Mouse (Mus musculus) ovary, postnatal 10 days (tissue): ENCODE results near the gene Cbx2.

ENCODE experiments used
- DNase-seq: peaks from one replicate; pipeline ENCODE4 v3.0.0; 2022; ENCODE audit warnings: low spot score

Gene Cbx2

DNA sequence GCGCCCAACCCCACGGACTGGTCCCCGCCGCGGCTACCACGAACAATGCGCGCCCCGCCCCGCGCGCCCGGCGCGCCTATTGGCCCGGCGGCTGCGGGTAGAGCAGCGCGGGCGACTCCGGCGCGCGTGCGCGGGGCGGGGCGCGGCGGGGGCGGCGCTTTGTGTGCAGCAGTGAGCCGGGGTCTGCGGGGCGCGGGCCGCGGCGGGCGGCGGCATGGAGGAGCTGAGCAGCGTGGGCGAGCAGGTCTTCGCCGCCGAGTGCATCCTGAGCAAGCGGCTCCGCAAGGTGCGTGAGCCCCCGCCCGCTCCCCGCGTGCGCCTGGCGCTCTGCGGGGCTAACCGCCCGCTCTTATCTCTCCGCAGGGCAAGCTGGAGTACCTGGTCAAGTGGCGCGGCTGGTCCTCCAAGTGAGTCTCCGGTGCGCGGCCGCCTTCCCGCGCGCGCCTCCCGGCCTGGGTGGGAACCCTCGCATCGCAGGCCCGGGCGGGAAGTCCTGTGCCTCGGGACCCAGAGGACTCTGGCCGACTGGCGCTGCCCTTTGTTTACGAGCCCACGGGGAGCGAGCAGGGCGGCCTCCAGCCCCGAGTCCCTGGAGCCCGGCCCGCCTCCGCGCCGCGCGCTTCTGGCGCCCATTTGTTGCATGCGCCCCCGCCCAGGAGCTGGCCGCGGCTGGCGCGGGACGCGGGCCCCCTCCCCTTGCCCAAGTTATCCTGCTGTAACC is at the start of gene Cbx2:
TSS of gene Cbx2 (plus strand) at position 68 of the 721 bp plus-strand sequence.
- peak; percentile 66 for DNase-seq

DNA sequence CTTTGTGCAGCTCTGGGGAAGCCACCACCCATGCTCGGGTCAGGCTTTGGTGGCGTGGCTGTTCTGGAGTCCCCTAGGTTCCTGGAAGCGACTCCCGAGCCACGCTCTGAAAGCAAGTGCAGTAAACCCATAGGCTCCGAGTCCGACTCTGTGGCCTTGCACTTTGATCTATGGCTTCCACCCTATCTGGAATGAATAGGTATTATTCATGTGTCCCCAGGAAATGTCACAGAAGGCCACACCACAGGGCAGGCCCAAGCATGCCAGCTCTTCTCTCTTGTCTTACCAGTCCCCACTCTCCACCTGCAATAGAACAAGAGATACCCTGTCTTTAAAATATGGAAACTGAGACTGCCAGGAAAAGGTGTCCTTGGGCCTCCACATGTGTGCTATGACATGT is 48.4 kb upstream of the Cbx2 start:
- no peak for DNase-seq

DNA sequence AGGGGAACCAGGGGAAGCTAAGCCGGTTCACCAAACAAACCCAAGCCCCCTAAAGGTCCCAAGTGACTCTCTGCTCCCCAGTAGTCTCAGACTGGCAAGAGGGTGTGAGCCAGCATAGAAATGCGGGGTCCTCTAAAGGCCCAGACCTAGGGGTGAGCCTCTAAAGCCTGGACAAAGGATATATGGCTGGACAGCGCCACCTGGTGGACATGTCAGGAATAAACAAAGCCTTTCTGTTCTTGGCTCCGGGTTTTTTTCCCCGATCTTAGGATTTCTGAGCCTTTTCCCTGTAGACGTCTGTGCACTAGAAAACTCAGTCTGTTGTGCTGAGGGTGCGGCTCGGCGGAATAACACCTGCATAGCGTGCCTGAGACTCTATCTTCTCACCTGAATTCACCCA is 47.3 kb upstream of the Cbx2 start:
- peak; percentile 54 for DNase-seq

DNA sequence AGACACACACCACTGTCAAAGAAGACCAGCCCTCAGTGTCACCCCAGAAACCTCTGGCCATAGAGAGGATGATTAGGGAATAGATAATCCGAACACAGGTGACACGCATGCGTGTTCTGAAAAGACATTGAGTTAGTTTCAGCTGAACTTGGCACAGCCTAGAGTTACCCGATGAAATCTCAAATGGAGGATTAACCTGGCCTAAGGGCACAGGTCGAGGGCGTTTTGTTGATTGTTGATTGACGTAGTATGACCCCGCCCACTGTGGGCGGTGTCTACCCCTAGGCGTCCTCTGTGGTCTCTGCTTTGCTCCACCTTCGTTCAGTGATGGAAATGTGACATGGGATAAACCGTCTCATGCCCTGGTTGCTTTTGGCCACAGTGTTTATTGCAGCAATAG is 46.8 kb upstream of the Cbx2 start:
- no peak for DNase-seq

DNA sequence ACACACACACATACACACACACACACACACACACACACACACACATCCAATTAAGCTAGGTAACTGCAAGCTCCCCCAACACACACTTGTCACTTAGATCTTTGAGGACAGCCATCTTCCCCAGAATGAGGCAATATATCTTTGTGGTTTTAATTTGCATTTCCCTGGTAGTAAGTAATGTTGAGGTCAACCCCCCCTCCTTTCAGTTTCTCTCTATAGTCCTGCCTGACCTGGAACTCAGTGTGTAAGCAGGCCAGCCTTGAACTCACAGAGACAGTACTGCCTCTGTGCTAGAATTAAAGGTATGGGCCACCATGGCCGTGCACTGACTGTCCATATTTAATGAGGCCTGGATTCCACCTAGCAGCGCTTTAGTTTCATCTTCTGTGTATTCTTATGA is 42.4 kb upstream of the Cbx2 start:
- DNase-seq, result no peak

DNA sequence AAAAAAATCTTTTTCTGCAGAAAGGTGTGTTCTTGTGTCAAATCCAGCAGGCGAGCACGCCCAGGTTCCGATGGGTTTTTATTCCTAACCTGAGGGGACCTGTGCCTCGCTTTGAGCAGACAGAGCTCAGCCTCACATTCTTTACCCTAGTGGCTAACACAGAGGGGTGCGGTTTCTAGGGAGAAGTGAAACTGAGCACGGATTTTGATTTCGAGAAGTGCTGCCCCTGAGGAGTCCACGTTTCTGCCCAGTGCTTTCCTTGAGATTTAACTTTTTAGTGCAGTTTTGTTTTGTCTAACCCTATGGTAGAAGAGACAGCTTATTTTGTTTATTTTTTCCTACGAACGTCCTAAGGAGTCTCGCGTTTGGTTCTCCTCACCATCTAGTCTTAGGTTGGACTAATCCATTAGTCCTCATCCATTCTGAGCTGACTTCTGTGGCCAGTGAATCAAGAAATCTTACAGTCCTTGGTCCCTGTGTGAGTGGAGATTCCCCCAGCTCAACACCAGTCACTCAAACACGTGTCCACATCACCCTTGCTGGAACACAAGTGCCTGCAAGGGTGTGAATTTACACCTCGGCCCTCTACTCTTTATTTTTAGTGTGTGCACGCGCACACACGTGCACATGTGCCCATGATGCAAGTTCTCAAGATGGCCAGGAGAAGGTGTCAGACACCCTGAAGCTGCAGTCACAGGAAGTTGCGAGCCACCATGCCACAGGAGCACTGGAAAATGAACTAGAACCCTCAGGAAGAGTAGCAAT is 41.6 kb upstream of the Cbx2 start:
- no peak for DNase-seq

DNA sequence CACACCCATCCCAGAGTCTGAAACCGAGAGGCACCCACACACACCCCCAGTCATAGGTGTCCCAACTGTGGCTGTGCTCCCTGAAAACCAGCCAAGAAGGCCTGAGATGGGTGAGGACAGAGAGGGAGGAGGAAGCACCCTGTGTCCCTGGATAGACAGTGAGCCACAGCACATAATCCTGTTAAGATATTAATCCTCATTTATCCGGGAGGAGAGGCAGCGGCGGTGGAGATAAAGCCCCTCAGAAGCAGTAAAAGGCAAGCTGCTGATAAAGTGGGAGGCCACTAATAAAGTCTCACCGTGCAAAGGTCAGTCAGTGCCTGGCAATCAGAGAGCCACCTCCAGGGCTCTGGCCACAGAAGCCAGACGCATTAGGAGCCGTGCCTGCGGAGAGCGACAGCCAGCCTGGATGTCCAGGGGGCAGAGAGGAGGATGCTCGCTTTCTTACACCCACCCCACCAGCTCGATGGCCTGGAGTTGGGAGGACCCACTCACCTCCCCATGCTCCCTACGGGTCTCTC is 40.1 kb upstream of the Cbx2 start:
- no peak for DNase-seq

DNA sequence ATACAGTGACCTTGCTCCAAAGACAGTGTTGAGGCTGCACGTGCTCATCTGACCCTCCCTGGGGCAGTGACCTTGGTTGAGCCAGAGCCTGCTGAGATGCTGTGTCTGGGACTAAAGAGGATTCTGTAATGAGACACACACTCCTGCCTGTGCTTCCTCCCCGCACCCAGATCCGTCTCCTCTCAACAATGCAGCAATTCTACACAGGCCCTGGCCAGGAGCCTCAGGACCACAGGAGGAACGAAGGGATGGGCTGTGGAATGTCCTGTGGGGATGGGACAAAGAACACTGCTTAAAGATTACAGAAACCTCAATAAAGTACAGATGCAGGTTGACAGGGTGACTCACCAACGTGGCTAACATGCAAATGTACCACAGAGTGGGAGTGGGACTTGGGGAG is 37.2 kb upstream of the Cbx2 start:
- no peak for DNase-seq

DNA sequence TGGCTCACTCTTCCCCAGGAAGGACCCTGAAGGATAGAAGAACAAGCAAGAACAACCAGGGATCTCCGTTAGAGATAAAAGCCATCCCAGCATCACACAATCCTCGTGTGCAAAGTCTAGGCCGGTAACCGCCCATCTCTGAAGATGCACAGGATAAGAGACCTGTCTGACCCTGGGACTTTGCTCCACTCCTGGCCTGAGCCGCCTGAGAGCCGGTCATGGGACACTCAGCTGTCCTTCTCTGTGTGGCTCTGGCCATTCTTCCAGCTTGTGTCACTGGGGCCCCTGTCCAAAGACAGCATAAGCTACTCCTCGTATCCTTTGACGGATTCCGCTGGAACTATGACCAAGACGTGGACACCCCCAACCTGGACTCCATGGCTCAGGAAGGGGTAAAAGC is 34.8 kb upstream of the Cbx2 start, which contains the start of gene Enpp7:
TSS of gene Enpp7 (plus strand) at position 190 of the 400 bp plus-strand sequence.
- DNase-seq, result no peak

DNA sequence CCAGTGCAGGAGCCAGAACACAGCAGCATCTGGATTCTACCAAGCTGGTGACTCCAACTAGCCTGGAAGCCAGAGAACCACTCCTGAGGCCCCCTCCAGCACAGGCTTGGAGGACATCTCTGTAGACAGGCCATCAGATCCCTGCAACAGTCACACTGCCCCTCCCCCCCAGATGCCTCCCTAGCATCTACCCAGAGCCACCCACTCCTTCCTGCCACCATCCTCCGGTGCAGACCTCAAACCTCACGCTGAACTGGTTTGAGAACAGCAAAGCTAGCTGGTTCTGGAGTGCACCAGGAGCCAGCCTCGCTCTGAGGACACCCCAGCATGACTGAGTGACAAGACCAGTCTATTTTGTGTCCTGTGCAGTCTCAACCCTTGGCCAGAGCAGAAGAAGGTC is 30.0 kb upstream of the Cbx2 start:
- DNase-seq, result no peak

DNA sequence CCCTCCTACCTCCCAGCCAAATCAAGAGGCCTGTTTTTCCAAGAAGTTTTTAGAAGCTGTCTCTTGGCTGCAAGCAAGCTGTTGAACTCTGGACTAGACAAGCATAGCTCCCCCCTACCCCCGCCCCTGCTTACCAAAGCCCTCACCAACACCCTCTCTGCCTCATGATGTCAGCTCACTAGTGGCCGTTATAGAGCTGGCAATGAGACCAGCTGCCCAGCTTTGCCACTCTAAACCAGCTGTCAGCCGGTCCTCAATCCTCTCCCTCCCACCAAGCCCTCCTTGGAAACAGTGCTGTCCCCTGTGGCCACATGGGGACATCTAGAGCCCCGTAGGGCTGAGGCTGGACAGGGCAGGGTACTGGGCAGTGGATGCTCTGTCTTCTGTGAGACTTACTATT is 27.3 kb upstream of the Cbx2 start:
- no peak for DNase-seq

DNA sequence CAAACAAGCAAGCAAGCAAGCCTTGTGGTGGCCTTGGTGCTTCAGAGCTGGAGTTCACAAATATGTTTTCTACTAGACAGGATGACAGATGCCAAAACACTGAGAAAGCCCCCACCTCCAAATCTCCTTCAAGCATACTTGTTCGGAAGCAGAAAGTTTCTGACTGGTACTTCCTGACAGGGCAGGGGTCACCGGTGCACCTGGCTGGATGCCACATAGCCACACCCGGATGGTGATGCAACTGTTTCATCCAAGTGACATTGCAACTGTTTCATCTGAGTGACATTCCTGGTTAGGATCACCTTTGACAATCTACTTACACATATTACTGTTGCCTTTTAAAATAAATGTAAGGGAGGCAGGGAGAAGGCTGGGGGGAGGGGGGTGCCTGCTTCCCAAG is 25.6 kb upstream of the Cbx2 start:
- DNase-seq, result no peak

DNA sequence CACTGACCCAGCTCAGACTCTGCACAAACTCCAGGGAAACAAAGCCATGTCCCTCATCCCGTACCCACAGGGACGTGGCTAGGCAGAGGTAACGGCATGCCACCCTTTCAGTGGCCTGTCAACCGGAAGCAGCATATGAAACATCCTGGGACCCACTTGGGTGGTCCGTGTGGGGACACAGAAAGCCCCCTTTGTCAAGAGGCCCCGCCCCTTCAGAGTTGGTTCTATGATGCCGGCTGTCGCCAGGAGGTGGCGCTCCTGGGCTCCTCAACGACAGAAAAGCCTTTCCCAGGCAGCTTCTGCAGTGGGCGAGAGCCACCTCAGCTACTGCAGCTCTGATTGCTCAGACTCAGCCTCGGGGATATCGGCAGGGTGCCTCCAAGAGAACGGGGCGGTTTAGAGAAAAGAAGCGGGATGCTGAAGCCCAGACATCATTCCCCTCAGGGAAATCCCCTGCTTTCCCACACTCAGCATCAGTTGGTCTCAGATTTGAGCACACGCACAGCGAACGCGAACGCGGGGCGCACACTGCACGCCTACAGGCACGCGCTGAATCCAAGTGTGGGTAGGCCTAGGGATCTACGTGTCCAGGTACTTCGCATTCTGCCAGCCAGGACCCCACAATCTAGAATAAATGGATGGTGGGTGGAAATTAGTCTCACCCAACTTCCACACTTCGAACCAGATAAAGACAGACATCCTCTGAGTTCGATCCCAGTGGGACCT is 24.1 kb upstream of the Cbx2 start:
- peak; percentile 63 for DNase-seq

DNA sequence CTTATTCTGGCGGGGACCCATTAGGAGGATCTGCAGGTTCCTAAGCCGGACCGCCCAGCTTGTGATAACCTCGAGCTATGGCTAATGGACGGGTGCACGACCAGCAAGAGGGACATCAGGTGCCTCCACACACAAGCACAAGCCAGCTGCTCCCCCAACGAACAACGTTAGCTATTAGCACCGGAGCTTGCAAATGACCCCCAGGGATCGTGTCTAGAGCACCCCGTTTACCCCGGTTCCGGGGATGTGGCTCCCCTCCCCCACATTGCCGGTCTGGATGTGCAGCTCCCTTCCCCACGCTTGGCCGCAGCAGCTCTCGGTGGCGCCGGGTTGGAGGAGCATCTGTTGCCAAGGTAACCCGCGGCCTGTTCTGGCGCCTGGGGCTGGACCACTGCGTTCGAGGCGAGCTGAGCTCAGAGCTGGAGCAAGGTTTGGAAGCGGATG is 23.4 kb upstream of the Cbx2 start:
- DNase-seq, result no peak

DNA sequence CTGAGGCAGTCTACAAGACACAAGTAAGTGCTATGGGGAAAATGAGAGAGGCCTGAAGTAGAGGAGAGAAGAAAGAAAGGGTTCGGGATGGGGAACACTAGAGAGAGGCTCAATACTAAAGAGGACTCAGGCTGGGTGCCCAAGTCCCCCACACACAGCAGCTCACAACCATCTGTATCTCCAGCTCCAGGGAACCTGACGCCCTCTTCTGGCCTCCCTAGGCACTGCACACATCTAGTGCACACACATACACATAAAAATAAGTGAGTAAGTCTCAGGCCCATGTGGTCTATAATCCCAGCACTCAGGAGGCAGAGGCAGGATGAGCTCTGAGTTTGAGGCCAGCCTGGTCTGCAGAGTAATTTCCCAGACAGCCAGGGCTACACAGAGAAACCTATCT is 21.9 kb upstream of the Cbx2 start:
- no peak for DNase-seq

DNA sequence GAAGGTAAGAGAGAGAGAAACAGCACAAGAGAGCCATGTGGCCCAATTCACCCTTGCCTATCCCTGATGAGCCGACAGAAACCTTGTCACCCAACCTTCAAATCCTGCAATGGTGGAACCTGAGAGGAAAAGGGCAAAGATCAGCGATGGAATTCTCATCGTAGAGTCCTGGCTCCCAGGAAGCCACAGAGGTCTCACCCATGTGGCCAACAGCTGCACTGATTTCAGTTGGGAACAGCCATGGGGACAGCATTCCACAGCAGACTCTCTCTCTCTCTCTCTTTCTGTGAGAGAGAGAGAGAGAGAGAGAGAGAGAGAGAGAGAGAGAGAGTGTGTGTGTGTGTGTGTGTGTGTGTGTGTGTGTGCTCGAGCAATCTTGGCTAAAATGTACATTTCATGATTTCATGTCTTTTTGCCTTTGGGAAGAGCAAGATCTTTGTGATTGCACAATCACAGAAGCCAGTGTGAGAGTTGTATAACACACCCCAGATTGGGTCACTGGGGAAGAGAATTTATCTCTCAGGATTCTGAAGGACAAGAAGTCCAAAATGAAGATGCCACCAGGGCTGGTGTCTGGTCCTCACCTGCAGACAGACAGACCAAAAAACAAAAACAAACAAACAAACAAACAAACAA is 21.2 kb upstream of the Cbx2 start:
- no peak for DNase-seq

DNA sequence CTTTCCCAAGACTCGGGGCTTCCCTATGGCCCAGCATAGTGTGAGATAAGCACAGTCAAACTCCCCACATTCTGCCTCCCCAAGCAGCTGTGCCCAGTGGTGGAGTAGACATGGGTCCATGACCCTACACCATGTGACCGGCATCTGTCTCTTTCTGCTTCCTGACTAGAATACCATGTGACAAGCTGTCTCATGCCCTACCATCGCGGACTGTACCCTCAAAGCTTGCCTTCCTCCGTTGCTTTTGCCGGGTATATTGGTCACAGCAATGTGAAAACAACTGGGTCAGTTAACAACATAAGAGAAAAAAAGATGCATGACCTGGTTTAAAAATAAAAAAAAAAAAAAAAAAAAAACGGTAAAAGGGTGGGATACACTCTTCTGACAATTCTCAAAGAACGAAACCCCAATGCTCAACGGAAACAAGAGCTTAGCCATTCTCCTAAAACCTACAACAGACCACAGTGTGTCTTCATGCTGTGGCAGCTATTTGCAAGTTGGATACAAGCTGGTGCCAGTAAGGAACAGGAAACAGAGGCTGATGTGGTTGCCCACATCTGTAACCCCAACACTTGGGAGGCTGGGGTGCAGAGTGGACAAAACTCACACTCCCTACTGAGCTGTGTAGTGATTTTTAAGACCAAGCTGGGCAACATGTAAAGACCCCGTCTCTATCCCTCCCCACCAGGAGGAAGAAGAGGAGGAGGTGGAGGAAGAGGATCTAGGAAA is 17.1 kb upstream of the Cbx2 start:
- DNase-seq, result no peak

DNA sequence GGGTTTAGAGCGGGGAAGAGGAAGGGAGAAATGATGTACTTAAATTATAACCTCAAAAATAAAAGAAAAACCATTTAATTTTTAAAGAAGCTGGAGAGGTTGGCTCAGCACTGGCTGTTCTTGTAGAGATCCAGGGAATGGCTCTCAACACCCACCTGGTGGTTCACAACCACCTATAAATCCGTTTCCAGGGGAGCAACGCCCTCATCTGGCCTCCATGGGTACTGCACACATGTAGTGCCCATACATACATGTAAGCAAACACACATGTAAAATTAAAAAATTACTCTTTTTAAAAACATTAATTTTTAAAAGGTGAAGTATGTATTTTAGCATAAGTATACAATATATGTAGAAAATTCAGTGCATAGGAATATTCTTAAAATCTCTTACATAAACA is 16.3 kb upstream of the Cbx2 start:
- no peak for DNase-seq

DNA sequence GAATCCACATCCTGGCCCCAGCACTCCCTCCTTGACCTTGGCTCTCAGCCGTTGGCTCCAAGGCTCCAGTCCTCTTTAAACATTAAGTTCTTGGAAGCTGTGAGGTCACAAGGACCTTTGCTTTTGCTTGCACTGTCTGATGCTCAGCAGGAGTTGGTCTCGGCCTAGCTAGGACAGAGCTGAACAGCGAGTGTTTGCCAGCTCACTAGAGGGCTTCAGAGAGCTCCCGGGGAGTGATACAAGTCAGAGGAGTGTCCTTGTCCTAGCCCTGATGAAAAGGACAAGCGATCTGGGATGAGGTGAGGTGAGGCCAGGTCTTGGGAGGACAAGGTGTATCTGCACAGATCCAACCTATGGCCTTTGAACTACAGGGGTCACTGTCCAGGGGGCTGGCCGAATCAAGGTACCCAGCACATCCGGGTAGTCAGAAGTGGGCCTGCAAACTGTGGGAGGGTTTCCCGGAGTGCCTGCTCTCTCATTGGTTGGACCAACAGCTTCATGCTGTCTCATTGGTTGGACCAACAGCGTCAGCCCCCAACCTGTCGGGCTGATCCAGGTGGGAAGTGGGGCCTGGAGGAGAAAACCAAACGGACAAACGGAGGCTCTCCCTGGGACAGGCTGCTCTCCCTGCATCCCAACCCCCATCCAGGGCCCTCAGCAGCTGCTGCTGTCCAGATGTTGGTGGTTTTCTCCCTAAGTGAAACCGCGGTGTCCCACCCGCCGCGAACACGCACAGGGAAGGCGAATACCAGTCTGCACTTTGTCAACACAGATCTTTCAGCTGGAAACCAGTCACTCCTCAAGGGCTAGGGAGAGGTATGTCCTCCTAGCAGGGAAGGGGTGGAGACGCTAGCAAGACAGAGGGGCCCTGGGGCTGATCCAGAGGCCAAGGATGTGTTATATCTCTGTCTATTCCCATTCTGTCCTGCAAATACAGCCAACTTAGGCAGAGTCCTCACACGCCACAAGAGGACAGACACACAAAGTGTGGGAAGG is 15.0 kb upstream of the Cbx2 start:
- no peak for DNase-seq

DNA sequence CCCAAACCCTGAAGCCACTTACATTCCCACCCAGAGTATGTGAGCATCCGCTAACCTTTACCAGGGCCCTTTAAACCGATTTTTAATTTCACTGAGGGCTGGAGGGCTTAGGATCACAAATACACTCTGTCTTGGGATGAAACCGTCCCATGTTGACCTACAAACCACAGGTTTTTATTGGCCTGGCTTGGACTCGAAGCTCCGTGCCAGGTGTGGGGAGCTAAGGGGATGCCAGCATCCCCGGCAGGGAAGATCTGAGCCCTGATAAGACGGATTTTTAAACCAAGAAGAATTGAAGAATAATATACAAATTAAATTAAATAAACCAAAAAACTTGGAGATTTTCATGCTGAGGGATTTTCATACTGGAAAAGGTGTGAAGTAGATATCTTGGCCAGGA is 8.3 kb upstream of the Cbx2 start:
- DNase-seq, result no peak
